Mouse (Mus musculus) cerebellum, postnatal 14 days (tissue): ENCODE data around the gene Dand5.
A peak's percentile ranks its signal among the peaks of the same experiment; 100 is the strongest.

ENCODE experiments used
- DNase-seq, 2 experiments: peaks; one replicate each; pipeline ENCODE4 v3.0.0; 2021; ENCODE audit warnings: mixed read lengths in 2 of 2

Gene Dand5

GRCm38 (mm10) chr8:84768343-84769095, 54.1 kb downstream of the Dand5 start:
- DNase-seq = peak; percentile 66 to 67

GRCm38 (mm10) chr8:84767221-84767620, 55.4 kb downstream of the Dand5 start:
- peak in 1 of 2 experiments; percentile 54 for DNase-seq

DNA sequence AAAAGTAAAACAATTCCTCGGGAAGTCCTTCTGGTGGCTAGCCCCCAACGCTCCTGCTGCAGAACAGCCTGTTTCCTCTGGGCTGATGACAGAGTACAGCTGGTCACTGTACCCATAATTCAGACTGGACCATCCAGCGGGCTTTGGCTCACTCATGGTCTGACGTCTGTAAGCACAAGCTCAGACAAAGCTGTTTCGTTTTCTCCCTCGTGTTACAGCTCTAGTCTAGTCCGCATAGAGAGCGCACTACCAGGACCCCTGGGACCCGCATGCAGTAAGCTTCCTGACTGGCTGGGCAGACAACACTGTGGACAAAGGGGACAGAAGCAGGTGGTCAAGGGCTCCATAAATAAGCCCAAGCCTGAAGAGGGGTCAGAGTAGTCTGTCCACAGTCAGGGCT, 56.2 kb downstream of the Dand5 start:
- peak in 1 of 2 experiments; percentile 56 for DNase-seq

DNA sequence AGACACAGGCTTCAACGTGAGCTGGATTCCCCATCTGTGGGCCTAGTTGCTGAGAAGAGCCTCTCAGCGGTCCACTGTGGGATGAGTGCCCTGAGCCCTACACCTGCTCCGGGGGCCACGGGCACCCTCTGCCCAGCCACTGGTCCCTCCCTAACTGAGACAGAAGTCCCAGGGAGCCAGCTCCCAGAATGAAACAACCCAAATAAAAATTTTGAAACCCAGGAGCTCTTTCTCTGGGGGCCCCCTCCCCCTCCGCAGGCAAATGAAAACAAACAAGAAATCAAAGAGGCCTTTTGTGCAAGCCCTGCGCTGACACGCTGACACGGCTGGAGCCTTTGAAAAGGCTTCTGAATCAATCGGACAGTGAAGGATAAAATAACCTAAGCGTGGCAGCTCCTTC, 57.0 kb downstream of the Dand5 start:
- peak in 1 of 2 experiments; percentile 55 for DNase-seq
